Mouse (Mus musculus): Measurements from ENCODE around the gene Mplkip. TPM values are rescaled to one million over a fixed set of nuclear protein-coding genes. Genes with fewer than 3 reads are reported as not detected.

Mplkip gene
- 15.5 and 15.7 TPM in 2 replicates for polyA plus RNA-seq (2021; fragmentation: Nextera tagmentation)
- long read RNA-seq, experiment 1, transcript Mplkip-201 (2 exons, 2,672 nt): major isoform, 30 of 32 reads
- long read RNA-seq, experiment 1, partial matches to known transcripts: 0 of 32 reads
- long read RNA-seq, experiment 1, other reads (novel, unspliced or antisense): 0 of 32 reads
- long read RNA-seq, experiment 2, full-length matches to known transcripts: 61 of 61 reads
- long read RNA-seq, experiment 2, partial matches to known transcripts: 0 of 61 reads
- long read RNA-seq, experiment 2, other reads (novel, unspliced or antisense): 0 of 61 reads

DNA sequence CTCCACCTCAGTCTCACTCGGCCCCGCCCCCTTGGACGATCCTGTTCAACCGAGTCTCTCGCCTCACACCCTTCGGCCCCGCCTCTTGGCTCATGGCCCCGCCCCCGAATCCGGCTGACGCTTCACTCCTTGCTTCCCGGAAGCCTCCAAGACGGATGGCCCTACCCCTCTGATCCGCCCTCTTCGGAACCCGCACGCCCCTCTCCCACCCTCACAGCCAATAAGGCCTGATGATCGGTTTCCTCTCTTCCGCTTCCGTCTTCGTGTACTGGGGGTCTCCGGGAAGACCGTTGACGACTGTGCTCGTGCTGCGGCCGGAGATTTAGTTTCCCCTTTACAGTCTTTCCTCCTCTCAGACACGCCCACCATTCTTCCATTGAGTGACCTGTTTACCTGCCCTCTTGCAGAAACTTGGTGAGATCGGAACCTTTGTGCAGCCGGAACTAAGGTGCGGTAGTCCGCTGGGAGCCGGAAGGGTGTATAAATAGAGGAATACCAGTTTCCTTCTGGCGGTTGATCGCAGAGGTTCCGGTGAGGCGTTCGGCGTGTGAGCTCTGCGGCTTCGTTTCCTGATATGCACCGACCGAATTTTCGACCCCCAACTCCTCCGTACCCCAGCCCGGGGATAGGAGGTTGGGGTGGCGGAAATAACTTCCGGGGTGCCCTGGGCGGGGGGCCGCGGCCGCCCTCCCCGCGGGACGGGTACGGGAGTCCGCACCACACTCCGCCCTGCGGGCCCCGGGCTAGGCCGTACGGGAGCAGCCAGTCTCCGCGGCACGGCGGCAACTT, at the start of gene Mplkip, which contains the start of gene Sugct:
Gene Mplkip (plus strand): TSS at position 282 of the 789 bp plus-strand sequence.
Gene Sugct (minus strand): TSS at position 643 of the 789 bp plus-strand sequence.

Small RNA genes lying within 50 kb of the gene (microRNA-seq; reads per million reads assigned to microRNA genes)
- gene Mir466i: not detected

Other genes with a start within 250 kb of the Mplkip start
- 6.0 and 6.7 TPM in 2 replicates for gene Sugct, start 361 bp downstream of the Mplkip start, polyA plus RNA-seq (2021; fragmentation: Nextera tagmentation)
- 6.0 and 9.2 TPM in 2 replicates for gene Cdk13, start 109.9 kb downstream of the Mplkip start, polyA plus RNA-seq (2021; fragmentation: Nextera tagmentation)
- gene Rala, start 249.0 kb downstream of the Mplkip start, polyA plus RNA-seq (2021; fragmentation: Nextera tagmentation): 113 and 115 TPM in 2 replicates